Mouse (Mus musculus) left cerebral cortex, adult 18-20 months (tissue): ENCODE measurements at regions not wholly inside any gene's neighbourhood (a gene's known extent, or its start where the extent isn't known, plus 50 kb on each side); places are given as distances from the start of the nearest gene placed in this dataset.
"Not testable (repeated sequence)": the region's sequence is repeated elsewhere in the genome, so short reads cannot be mapped to it uniquely, and the experiment has no call there.

Experiments
- DNase-seq, 2 experiments: peaks; one replicate each; pipeline ENCODE4 v3.0.0; 2021 to 2022; ENCODE audit warnings: low spot score in 2 of 2, mixed read lengths in 1 of 2

- no peak for DNase-seq
Measured at GRCm38 (mm10) chr15:41920270-41920669, 1786.1 kb downstream of the 9330182O14Rik start.

- no peak for DNase-seq
Measured at GRCm38 (mm10) chr15:41936697-41937096, 1802.5 kb downstream of the 9330182O14Rik start.

- no peak for DNase-seq
Measured at GRCm38 (mm10) chr15:41945226-41945625, 1811.1 kb downstream of the 9330182O14Rik start.

GRCm38 (mm10) chr15:41947888-41948287 lies 1813.7 kb downstream of the 9330182O14Rik start:
- DNase-seq = no peak

- DNase-seq = no peak
Measured at GRCm38 (mm10) chr15:41948347-41949093, 1814.4 kb downstream of the 9330182O14Rik start.

- no peak for DNase-seq
Measured at GRCm38 (mm10) chr15:41949094-41949461, 1814.9 kb downstream of the 9330182O14Rik start.

GRCm38 (mm10) chr15:41951276-41951675 lies 1817.1 kb downstream of the 9330182O14Rik start:
- peak; percentile 13 to 20 for DNase-seq

- DNase-seq = no peak
Measured at GRCm38 (mm10) chr15:41960597-41960996, 1826.4 kb downstream of the 9330182O14Rik start.

GRCm38 (mm10) chr15:41970877-41971276 lies 1836.7 kb downstream of the 9330182O14Rik start:
- no peak for DNase-seq

GRCm38 (mm10) chr15:41973263-41973662 lies 1839.1 kb downstream of the 9330182O14Rik start:
- peak; percentile 93 to 96 for DNase-seq

GRCm38 (mm10) chr15:41977196-41977595 lies 1843.0 kb downstream of the 9330182O14Rik start:
- DNase-seq = no peak

GRCm38 (mm10) chr15:41977649-41978231 lies 1843.6 kb downstream of the 9330182O14Rik start:
- no peak for DNase-seq

GRCm38 (mm10) chr15:41983261-41983660 lies 1849.1 kb downstream of the 9330182O14Rik start:
- DNase-seq = no peak

- no peak for DNase-seq
Measured at GRCm38 (mm10) chr15:41984267-41984666, 1850.1 kb downstream of the 9330182O14Rik start.

GRCm38 (mm10) chr15:41986264-41986663 lies 1852.1 kb downstream of the 9330182O14Rik start:
- DNase-seq = no peak

- DNase-seq = no peak
Measured at GRCm38 (mm10) chr15:41989065-41989464, 1854.9 kb downstream of the 9330182O14Rik start.

- DNase-seq = no peak
Measured at GRCm38 (mm10) chr15:41991816-41992215, 1857.7 kb downstream of the 9330182O14Rik start.

- DNase-seq = not testable (repeated sequence)
Measured at GRCm38 (mm10) chr15:42032286-42032685, 1898.1 kb downstream of the 9330182O14Rik start.

- no peak for DNase-seq
Measured at GRCm38 (mm10) chr15:42047088-42047976, 1913.2 kb downstream of the 9330182O14Rik start.

GRCm38 (mm10) chr15:42056772-42057171 lies 1922.6 kb downstream of the 9330182O14Rik start:
- no peak for DNase-seq

- no peak for DNase-seq
Measured at GRCm38 (mm10) chr15:42068207-42068831, 1934.2 kb downstream of the 9330182O14Rik start.
